Mouse (Mus musculus) cerebellum, adult 11 months (tissue): Measurements from ENCODE around the gene Meox2.
"Not testable (repeated sequence)": the region's sequence is repeated elsewhere in the genome, so short reads cannot be mapped to it uniquely, and the experiment has no call there.

Experiments
- DNase-seq: peaks from one replicate; pipeline ENCODE4 v3.0.0; 2022

Meox2 gene

DNA sequence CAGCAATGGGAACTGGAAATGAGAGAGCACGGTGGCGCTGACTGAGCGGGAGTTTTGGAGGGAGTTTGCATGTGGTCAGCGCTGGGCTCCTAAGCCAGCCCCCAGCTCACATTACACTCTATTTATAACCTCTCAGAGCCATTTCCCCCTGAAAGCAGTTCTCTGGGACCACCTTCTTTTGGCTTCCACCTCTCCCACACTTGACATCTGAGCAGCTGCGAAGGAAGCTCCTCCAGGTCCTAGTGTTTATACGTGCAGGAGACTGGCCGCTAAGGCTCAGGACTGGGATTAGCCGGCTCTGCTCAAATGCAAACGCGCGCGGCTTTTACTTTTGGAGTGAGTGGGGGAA is at the start of gene Meox2:
Gene Meox2, plus strand, starts transcription at position 151 of the 349 bp plus-strand sequence.
- DNase-seq, result no peak

DNA sequence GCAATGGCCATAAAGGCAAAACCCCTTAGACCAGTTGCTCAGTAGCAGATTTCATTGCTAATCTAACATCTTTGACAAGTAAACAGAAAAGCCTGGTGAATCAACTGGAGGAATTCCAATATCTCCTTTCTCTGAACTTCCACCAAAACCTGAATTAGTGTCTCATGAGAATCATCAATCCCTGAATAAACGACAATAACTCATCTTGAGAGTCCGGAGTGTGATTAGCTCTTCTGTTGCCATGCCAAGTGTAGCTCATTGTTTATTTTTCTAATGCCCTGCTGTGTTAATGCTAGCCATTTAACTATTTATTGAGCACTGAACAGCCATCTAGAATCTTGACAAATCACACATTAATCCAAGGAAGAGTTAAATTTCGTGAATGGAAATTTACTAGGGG is 35.7 kb upstream of the Meox2 start:
- no peak for DNase-seq

DNA sequence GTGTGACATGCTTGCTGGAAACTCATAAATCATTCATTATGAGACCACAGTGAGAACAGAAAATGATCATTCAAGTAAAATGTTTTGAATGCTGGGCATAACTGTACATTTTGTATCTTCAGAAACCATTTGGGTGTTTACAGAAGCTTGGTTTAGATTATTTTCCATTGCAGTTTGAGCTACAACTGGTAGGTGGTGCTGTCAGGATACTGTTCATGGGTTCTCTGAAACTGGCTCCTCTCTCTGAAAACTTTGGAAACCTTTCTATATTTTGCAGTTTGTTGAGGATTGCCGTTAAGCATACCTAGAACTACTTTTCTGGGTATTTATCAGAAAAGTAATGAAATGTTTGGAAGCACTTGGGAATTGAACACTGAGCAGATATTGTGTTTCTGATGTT is 31.0 kb upstream of the Meox2 start:
- no peak for DNase-seq

DNA sequence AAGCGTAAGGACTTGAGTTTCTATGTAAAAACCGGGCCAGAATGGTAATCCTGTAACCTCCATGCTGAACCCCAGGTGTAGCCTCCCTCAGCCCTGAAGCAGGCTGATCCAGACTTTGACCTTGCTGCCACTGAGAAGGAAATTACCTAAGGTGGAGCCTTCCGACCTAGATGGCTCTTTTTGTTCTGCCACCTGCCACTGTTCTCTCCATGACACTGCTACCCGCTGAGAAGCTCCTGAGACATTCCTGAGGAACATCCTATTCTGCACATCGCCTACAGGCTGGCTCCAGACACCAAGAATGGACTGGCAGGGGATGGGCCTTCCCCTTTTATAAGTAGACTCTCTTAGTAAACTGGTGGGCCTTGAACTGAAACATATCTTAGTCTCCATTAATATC is 28.3 kb upstream of the Meox2 start:
- DNase-seq, result not testable (repeated sequence)

DNA sequence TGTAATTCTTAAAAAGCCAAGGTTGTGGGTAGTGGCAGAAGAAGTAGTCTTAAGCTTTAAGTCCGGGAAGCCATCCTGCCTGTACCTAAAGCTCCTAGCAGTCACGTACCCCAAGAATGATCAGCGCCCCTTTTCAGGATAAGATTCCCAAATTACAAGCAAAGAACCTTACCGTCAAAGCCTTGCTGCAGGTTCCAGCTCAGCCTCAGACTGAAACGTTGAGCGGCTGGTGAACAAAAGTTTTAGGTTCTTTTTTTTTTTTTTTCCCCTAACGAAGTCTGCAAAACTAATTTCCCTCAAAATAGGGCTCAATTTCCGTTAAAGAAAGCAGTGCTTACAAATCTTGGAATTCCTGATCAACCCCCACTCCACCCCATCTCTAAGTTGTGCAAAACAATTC is 1.8 kb upstream of the Meox2 start:
- no peak for DNase-seq

DNA sequence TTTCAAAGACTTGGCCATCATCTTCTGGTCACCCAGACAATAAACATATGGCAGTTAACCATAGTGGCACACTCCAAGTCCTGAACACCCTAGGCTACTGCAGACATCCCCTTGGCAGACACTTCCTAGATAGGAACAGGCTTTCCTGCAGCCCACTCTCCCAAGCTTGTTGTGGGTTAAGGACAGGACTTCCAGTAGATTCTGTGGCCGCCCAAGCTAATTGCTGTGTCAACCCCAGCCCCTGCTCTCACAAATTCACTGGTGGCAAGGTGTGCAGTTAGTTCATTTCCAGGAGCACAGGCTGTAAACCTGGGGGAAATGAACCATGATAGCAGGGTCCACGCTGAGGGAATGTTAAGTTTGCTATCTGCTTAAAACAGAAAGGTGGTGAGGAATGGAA is 1.2 kb upstream of the Meox2 start:
- DNase-seq, result no peak

DNA sequence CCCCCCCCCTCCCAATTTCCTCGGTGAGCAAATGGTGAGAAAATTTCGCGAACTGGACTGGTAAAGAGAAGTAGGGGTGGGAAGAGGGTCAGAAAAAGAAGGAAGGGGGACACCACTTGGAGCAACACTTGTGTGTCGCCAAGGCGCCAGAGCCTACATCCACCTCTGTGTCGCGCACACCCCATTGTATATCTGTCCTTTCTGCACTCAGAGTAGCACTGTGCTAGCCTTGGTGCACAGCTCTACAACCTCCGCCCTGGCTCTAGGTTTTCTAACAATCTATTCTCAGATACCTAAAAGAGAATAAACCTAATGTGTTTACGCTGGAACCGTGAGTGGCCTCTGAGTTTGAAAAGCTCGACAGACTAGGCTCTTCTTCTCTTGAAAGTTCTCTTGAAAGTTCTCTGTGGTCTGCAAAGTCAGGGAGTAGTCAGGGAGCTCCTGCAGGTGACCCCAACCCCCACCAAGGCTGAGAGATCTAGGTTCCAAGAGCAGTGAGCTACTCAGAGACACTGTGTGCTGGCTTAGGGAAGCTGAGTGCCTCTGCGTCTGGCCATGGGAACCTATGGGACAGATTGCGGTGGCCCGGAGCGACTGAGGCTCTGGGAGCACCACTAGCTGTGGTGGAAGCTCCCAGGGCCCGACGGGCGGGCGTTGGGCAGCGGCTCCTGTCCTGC is 489 bp upstream of the Meox2 start:
- DNase-seq, result no peak

DNA sequence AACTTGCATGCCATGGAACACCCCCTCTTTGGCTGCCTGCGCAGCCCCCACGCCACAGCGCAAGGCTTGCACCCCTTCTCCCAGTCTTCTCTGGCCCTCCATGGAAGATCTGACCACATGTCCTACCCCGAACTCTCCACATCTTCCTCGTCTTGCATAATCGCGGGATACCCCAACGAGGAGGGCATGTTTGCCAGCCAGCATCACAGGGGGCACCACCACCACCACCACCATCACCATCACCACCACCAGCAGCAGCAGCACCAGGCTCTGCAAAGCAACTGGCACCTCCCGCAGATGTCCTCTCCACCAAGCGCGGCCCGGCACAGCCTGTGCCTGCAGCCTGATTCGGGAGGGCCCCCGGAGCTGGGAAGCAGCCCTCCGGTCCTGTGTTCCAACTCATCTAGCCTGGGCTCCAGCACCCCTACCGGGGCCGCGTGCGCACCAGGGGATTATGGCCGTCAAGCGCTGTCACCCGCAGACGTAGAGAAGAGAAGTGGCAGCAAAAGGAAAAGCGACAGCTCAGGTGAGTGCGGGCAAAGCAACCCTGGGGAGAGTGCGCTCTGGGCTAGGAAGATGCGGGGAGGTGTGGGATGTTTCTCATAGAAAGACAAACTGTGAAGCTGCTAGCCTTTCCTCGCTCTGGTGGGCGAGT is 606 bp downstream of the Meox2 start:
- no peak for DNase-seq

DNA sequence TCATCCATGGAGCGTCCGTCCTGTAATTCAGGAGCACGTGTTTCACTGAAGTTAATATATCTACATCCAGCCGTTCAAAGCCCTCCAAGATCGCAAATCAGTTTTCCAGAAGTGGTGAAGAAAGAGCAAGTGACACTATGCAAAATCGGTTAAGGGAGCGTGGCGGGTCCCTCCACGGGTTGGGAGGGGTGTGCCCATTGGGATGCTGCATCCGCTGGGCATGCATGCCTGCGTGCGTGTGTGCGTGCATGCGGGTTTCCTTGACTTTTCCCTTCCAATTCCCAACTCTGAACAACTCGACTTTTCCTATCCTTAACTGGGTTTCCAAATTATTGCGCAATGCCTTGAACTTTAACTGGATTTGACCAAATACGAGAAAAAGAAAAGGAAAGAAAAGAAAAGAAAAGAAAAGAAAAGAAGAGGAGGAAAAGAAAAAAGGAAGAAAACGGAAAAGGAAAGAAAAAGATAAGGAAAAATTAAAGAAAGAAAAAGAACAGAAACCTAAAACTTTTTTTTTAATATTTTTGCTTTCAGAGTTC is 1.2 kb downstream of the Meox2 start:
- no peak for DNase-seq

DNA sequence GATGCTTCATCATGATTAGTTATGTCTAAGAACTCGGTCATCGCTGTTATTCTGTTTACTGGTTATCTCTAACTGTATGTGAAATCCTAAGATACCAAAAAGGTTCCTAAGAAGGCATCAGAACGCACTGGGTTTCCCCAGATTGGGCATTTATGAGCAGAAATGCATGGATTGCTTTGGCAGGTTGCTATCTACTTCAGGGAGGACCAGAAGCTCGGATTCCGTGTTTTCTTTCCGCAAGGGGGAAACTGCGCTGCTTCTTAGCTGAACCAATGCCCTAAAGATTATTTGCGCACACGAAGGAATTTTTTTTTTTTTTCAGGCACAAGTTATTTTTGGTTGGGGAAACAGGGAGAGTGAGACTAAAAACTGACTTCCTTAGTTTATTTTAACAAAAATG is 2.6 kb downstream of the Meox2 start:
- no peak for DNase-seq

DNA sequence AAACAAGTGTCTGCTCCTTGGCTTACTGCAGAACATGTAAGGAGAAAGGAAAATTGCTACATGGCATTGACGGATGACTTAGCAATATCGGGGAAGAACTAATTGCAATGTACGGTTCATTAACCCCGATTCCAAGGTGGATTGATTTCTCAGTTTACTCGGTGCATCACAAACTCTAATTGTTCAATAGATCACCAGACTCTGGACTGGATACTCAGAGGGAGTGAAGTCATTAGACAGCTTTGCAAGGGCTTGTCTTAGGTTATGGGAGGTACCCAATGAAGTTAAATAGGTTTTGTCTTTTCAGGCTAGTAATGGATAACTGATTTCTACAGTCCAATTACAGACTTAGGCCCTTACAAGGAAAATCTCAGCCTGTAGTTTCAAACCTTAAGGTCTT is 10.9 kb downstream of the Meox2 start:
- no peak for DNase-seq

DNA sequence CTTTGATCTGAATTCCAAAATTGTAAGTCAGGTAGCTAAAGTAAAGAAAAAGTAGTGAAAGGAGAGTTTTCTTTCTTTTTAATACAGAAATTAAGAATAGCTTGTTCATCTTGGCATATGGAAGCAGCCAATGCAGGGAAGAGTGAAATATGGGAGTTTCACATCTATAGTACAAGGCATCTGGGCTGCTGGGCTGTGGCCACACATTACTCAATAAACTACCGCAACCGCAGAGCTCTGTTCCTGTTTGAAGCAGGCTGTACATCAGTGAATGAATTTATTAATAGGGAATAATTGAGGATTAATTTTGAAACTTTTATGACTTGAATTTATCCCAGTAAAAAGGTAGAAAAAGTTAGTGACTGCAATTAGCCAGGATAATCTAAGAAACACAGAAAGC is 15.4 kb downstream of the Meox2 start:
- DNase-seq, result no peak

DNA sequence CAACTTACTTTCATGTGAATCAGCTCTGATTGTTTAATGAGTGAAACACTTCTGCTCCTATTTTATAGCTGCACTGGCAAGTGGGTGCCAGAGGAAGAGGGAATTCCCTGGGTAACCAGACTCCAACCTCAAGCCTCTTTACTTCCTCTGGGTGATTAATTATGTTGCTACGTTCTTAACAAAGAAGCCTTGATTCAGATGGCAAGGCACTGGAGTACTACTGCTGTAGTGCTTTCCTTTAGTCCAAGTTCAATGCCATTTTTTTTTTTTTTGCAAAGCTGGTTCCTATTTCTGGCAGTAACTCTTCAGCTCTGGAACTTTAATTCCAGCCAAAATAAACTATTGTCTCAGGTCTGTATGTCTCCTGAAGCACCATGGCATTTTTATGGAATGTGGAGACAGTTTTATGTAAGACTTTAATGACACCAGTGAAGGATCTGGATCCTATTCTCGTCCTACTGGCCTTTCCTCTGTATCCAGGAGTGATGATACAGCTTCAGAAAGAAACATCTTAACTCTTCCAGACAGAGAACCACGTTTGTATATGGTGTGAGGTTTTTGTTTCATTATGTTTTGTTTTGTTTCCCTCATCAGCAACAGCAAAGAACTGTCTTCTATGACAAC is 33.9 kb downstream of the Meox2 start:
- no peak for DNase-seq

DNA sequence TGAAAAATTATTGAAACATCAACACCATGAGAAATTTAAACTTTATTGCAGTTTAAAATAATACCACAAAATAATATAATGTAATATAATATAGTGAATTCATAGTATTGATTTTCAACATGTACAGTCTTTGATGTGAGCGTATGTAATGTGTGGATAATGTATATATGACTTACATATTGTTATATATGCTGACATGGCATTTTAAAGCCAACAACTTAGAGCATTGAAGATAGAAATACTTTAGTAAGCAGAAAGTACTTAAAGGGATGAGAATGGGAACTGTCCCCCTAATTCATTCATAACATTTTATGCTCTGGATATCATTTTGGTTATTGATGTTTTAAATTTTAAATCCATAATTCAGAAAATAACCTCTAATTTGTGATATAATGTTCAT is 35.5 kb downstream of the Meox2 start:
- DNase-seq, result no peak

DNA sequence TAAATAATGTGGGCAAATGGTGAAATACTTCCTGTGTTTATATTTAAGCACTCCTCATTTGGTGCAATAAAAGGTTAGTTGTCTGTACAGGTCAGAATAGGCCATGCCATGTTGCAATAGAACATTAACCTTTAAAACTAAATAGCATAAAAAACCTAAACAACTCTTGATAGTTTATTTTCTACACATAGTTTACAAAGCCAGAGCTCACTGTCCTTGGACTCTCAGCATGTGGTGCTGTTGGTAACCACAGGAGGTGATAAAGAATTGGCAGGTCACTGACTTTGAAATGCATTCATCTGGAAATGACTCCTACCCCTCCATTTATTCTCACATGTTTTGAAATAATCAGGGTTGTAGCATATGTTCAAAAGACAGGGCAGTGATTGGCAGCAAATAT is 59.4 kb downstream of the Meox2 start:
- DNase-seq, result peak; percentile 2

DNA sequence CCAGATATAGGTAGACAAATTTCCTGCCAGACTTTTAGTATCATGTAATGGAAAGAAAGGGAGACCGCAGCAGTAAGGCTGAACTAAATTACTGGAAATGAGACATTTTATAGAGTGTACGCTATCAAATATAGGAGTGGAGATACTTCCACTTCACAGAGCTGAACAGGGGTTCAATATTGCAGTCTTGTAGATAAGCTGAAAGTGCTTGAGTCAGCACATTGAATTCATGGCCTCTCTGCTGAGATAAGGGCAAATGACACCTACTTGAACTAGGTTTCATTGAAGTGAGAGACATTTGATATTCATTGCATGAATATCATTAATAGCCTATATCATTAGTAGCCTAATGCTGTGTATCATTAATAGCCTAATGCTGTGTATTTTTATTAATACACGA is 65.0 kb downstream of the Meox2 start:
- no peak for DNase-seq

DNA sequence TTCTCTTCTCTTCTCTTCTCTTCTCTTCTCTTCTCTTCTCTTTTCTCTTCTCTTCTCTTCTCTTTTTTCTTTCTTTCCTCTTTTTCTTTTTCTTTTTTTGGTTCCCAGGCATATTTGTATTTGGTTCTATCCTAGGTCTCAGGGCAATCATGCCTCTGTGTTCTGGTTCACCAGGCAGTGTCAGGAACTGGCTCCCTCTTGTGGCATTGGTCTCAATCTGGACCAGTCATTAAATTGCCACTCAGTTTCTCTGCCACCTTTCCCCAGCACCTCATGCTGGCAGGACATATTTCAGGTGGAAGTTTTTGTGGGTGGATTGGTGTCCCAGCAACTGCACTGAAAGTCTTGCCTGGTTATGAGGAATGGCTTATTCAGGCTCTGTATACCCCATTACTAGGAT is 75.3 kb downstream of the Meox2 start:
- DNase-seq, result no peak

DNA sequence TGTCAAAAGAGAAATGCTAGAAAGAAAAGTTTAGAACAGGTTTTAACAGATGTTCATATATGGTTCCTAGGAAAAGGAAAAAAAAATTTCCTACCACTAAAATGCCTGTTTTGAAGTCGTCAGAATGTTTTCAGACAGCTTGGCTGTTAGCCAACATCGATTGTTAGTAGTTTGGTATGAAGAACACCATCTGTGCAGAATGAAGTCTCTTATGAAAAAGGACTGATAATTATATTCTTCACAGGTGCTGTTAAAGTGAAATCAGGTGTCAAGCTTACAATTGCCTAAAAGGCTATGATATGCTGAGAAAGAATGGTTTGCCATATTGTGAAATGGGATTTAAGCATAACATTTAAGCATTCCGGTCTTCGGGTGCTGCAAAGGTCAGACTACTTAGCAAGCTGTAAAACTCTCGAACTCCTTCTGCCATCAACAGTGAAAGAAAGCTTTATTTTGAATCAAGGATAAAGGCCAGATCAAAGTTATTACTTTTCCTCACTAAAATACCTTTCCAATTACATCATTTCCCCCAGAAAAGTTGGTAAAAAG is 80.7 kb downstream of the Meox2 start:
- DNase-seq, result no peak
